Mouse (Mus musculus): ENCODE measurements around the gene Cabp4. TPM values are rescaled to one million over a fixed set of nuclear protein-coding genes. Genes with fewer than 3 reads are reported as not detected.

The Cabp4 gene
- total and polyA plus RNA-seq, 3 experiments, result 0.21 TPM; not detected in 2

- TF ChIP-seq POLR2A (IDR thresholded peaks at IDR 0.05; ENCODE audit: insufficient read depth, low read depth, low read length) (peak; percentile 97), EP300 (IDR thresholded peaks at IDR 0.05; ENCODE audit: insufficient read depth, low read depth, low read length) (peak; percentile 81; the same call in 1 of the 2 replicates), CTCF (IDR thresholded peaks at IDR 0.05) (no peak; the same call in none of the 2 replicates)
- WGBS, result under 1% methylated on average over 35 of the region's 43 CpGs
- H3K4me1 ChIP-seq (ENCODE audit: control insufficient read depth, insufficient read depth, low read length), result peaks cover 6% of the 10 kb centered on the region
- peak overlapping the region; percentile 92 for H3K27ac ChIP-seq
- peak overlapping the region; percentile 86 for H3K9ac ChIP-seq (ENCODE audit: low read depth, low read length)
- H3K79me2 ChIP-seq (replicated peaks; ENCODE audit: control insufficient read depth, insufficient read depth, low read length), result no peaks in the 10 kb centered on the region
- no peaks in the 10 kb centered on the region for H3K27me3 ChIP-seq (ENCODE audit: control insufficient read depth, insufficient read depth, low read length)
- peak overlapping the region; percentile 60 for H3K4me3 ChIP-seq
- no peaks in the 10 kb centered on the region for H3K36me3 ChIP-seq (ENCODE audit: control insufficient read depth, insufficient read depth, low read length)
- DNase-seq, result peak; percentile 99 to 100
- intact Hi-C loops (cut with DNase I), result no loop called here
Measured at GRCm38 (mm10) chr19:4169378-4169784, 25.5 kb upstream of the Cabp4 start.

- no peaks in the 10 kb centered on the region for H3K36me3 ChIP-seq (ENCODE audit: control insufficient read depth, insufficient read depth, low read length)
- TF ChIP-seq EP300 (IDR thresholded peaks at IDR 0.05; ENCODE audit: insufficient read depth, low read depth, low read length) (no peak), POLR2A (IDR thresholded peaks at IDR 0.05; ENCODE audit: insufficient read depth, low read depth, low read length) (no peak), CTCF (IDR thresholded peaks at IDR 0.05) (no peak)
- no peak overlapping the region for H3K9ac ChIP-seq (ENCODE audit: low read depth, low read length)
- H3K4me3 ChIP-seq, result no peak overlapping the region
- no peak for DNase-seq
- H3K79me2 ChIP-seq (replicated peaks; ENCODE audit: control insufficient read depth, insufficient read depth, low read length), result no peaks in the 10 kb centered on the region
- H3K4me1 ChIP-seq (ENCODE audit: control insufficient read depth, insufficient read depth, low read length), result peaks cover 7% of the 10 kb centered on the region
- H3K27ac ChIP-seq, result no peak overlapping the region; the same call in 1 of the 2 replicates
- 42% methylated on average over 9 of the region's 9 CpGs for WGBS
- intact Hi-C loops (cut with DNase I), result no loop called here
- H3K27me3 ChIP-seq (ENCODE audit: control insufficient read depth, insufficient read depth, low read length), result no peaks in the 10 kb centered on the region
Measured at GRCm38 (mm10) chr19:4166678-4167476, 23.0 kb upstream of the Cabp4 start.

DNA sequence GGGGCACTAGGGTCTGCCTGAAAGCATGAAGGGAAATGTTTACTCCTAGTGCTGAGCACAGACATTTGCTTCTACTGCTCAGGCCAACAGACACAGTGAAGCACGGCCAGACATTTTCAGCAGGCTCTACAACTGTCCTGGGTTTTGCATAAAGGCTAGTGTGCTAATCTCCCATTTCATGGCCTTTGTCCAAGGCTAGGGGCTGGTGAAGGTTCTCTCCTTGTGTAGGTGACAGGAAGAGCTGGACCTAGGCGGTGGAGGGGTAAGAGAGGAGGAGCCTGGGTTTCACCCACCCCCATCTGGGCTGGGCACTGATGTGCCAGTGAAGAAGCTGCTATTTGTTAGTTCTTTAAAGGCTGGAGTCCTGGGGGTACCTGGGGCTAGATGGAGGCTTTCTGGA lies 20.9 kb upstream of the Cabp4 start:
- DNase-seq, result no peak
- 54% methylated on average over 2 of the region's 2 CpGs for WGBS
- no peaks in the 10 kb centered on the region for H3K27me3 ChIP-seq (ENCODE audit: control insufficient read depth, insufficient read depth, low read length)
- H3K79me2 ChIP-seq (replicated peaks; ENCODE audit: control insufficient read depth, insufficient read depth, low read length), result no peaks in the 10 kb centered on the region
- TF ChIP-seq EP300 (IDR thresholded peaks at IDR 0.05; ENCODE audit: insufficient read depth, low read depth, low read length) (no peak), POLR2A (IDR thresholded peaks at IDR 0.05; ENCODE audit: insufficient read depth, low read depth, low read length) (no peak), CTCF (IDR thresholded peaks at IDR 0.05) (no peak)
- peaks cover 3% of the 10 kb centered on the region for H3K4me1 ChIP-seq (ENCODE audit: control insufficient read depth, insufficient read depth, low read length)
- H3K36me3 ChIP-seq (ENCODE audit: control insufficient read depth, insufficient read depth, low read length), result no peaks in the 10 kb centered on the region
- no peak overlapping the region for H3K9ac ChIP-seq (ENCODE audit: low read depth, low read length)
- H3K4me3 ChIP-seq, result no peak overlapping the region
- H3K27ac ChIP-seq, result no peak overlapping the region
- intact Hi-C loops (cut with DNase I), result no loop called here

GRCm38 (mm10) chr19:4164100-4164499 lies 20.3 kb upstream of the Cabp4 start:
- peaks cover 3% of the 10 kb centered on the region for H3K4me1 ChIP-seq (ENCODE audit: control insufficient read depth, insufficient read depth, low read length)
- H3K9ac ChIP-seq (ENCODE audit: low read depth, low read length), result no peak overlapping the region
- intact Hi-C loops (cut with DNase I), result no loop called here
- H3K4me3 ChIP-seq, result no peak overlapping the region
- no peak overlapping the region for H3K27ac ChIP-seq
- no peak for DNase-seq
- no peaks in the 10 kb centered on the region for H3K36me3 ChIP-seq (ENCODE audit: control insufficient read depth, insufficient read depth, low read length)
- no peaks in the 10 kb centered on the region for H3K27me3 ChIP-seq (ENCODE audit: control insufficient read depth, insufficient read depth, low read length)
- TF ChIP-seq POLR2A (IDR thresholded peaks at IDR 0.05; ENCODE audit: insufficient read depth, low read depth, low read length), result no peak
- TF ChIP-seq CTCF (IDR thresholded peaks at IDR 0.05), result no peak
- no peak for TF ChIP-seq EP300 (IDR thresholded peaks at IDR 0.05; ENCODE audit: insufficient read depth, low read depth, low read length)
- no peaks in the 10 kb centered on the region for H3K79me2 ChIP-seq (replicated peaks; ENCODE audit: control insufficient read depth, insufficient read depth, low read length)
- WGBS, result 81% methylated on average over 3 of the region's 3 CpGs

- intact Hi-C loops (cut with DNase I), result loop anchor here (2.0 kb wide), 2 partner anchors 15 to 37 kb away; partner anchors contain the start of gene Coro1b
- peaks cover 3% of the 10 kb centered on the region for H3K4me1 ChIP-seq (ENCODE audit: control insufficient read depth, insufficient read depth, low read length)
- 25% methylated on average over 4 of the region's 4 CpGs for WGBS
- no peaks in the 10 kb centered on the region for H3K79me2 ChIP-seq (replicated peaks; ENCODE audit: control insufficient read depth, insufficient read depth, low read length)
- H3K27ac ChIP-seq, result peak overlapping the region; percentile 90
- DNase-seq, result no peak
- no peaks in the 10 kb centered on the region for H3K27me3 ChIP-seq (ENCODE audit: control insufficient read depth, insufficient read depth, low read length)
- H3K36me3 ChIP-seq (ENCODE audit: control insufficient read depth, insufficient read depth, low read length), result no peaks in the 10 kb centered on the region
- no peak for TF ChIP-seq POLR2A (IDR thresholded peaks at IDR 0.05; ENCODE audit: insufficient read depth, low read depth, low read length)
- no peak for TF ChIP-seq EP300 (IDR thresholded peaks at IDR 0.05; ENCODE audit: insufficient read depth, low read depth, low read length)
- H3K4me3 ChIP-seq, result peak overlapping the region; percentile 76
- no peak overlapping the region for H3K9ac ChIP-seq (ENCODE audit: low read depth, low read length)
Measured at GRCm38 (mm10) chr19:4163543-4163887, 19.7 kb upstream of the Cabp4 start.
